Mouse (Mus musculus) forebrain, embryonic 15.5 days (tissue): Measurements from ENCODE around the gene Gm21860. TPM values are rescaled to one million over a fixed set of nuclear protein-coding genes. Genes with fewer than 3 reads are reported as not detected.
A peak's percentile ranks its signal among the peaks of the same experiment; 100 is the strongest.
"Not testable (repeated sequence)": the region's sequence is repeated elsewhere in the genome, so short reads cannot be mapped to it uniquely, and the experiment has no call there.

ENCODE experiments used
- ATAC-seq: fragments of 200-750 bp; cut with Nextera tagmentation; replicated peaks from 2 replicates; pipeline ENCODE4 v1.8.0; 2017; ENCODE audit warnings: mild to moderate bottlenecking, moderate TSS enrichment, moderate library complexity
- H3K27ac ChIP-seq: fragments of 300-500 bp; sonication (generic); replicated peaks from 2 replicates; pipeline ENCODE4 v1.5.1; 2015; ENCODE audit warnings: mild to moderate bottlenecking, inconsistent platforms
- H3K27me3 ChIP-seq: fragments of 300-500 bp; sonication (generic); 2 replicates; pipeline ENCODE4 v1.6.1; 2015; ENCODE audit warnings: inconsistent platforms
- H3K36me3 ChIP-seq: fragments of 300-500 bp; sonication (generic); 2 replicates; pipeline ENCODE4 v1.6.1; 2015; ENCODE audit warnings: mild to moderate bottlenecking, inconsistent platforms
- H3K4me1 ChIP-seq: fragments of 300-500 bp; sonication (generic); 2 replicates; pipeline ENCODE4 v1.6.1; 2015; ENCODE audit warnings: inconsistent platforms
- H3K4me2 ChIP-seq: fragments of 300-500 bp; sonication (generic); replicated peaks from 2 replicates; pipeline ENCODE4 v1.6.1; 2015; ENCODE audit warnings: mild to moderate bottlenecking, inconsistent platforms
- H3K4me3 ChIP-seq: fragments of 300-500 bp; sonication (generic); 2 replicates; pipeline ENCODE4 v1.5.1; 2015; ENCODE audit warnings: mild to moderate bottlenecking, inconsistent platforms
- H3K9ac ChIP-seq: fragments of 300-500 bp; sonication (generic); replicated peaks from 2 replicates; pipeline ENCODE4 v1.6.1; 2015; ENCODE audit warnings: mild to moderate bottlenecking, inconsistent platforms
- H3K9me3 ChIP-seq: fragments of 300-500 bp; sonication (generic); 2 replicates; pipeline ENCODE4 v1.6.1; 2016; ENCODE audit warnings: inconsistent platforms
- WGBS: fragments of 180-500 bp; shearing (Covaris S2); methylation state at CpG from one replicate; pipeline ENCODE4 v1.1.7; 2015; ENCODE audit warnings: mixed read lengths; 5-methylcytosine and 5-hydroxymethylcytosine counted together
- polyA plus RNA-seq: library from polyadenylated mRNA; unstranded; fragments of >200 nt; fragmentation: Nextera tagmentation; extraction: Ambion mirVana; gene quantifications from 2 replicates; pipeline ENCODE4 v1.2.1, GENCODE M21; 2015

Gm21860 gene
- polyA plus RNA-seq, 1 experiment from 2014 or later, result not detected

- WGBS, result 71% methylated on average over 28 of the region's 28 CpGs
- not testable (repeated sequence) for H3K27me3 ChIP-seq, H3K4me1 ChIP-seq, H3K4me2 ChIP-seq, H3K9ac ChIP-seq, H3K4me3 ChIP-seq, H3K27ac ChIP-seq
- Histone ChIP-seq H3K36me3 (peaks cover 32% of the 10 kb centered on the region), H3K9me3 (peaks cover 33% of the 10 kb centered on the region)
- ATAC-seq, result peak; percentile 12; the same call in 1 of the 2 replicates
These were observed 15.6 kb downstream of the Gm21860 start for GRCm38 (mm10) chrY:90738841-90739530.

- H3K4me1 ChIP-seq, result no peaks in the 10 kb centered on the region
- no peak overlapping the region for H3K9ac ChIP-seq
- H3K27me3 ChIP-seq, result no peaks in the 10 kb centered on the region
- peaks cover 32% of the 10 kb centered on the region for H3K36me3 ChIP-seq
- H3K27ac ChIP-seq, result no peak overlapping the region
- H3K4me2 ChIP-seq, result no peak overlapping the region
- ATAC-seq, result no peak
- H3K4me3 ChIP-seq, result no peak overlapping the region
- WGBS, result 77% methylated on average over 1 of the region's 1 CpGs
- H3K9me3 ChIP-seq, result peaks cover 33% of the 10 kb centered on the region
These were observed 16.3 kb downstream of the Gm21860 start for GRCm38 (mm10) chrY:90738431-90738680.

GRCm38 (mm10) chrY:90737606-90738430 is 16.8 kb downstream of the Gm21860 start:
- WGBS, result 67% methylated on average over 4 of the region's 7 CpGs
- no peak for ATAC-seq
- H3K9ac ChIP-seq, result no peak overlapping the region

GRCm38 (mm10) chrY:90736217-90737000 is 18.2 kb downstream of the Gm21860 start:
- H3K4me2 ChIP-seq, result not testable (repeated sequence)

More at GRCm38 (mm10) chrY:90737606-90738430, 16.8 kb downstream of the Gm21860 start:
- Histone ChIP-seq H3K9me3 (peaks cover 33% of the 10 kb centered on the region), H3K4me3 (no peak overlapping the region), H3K4me1 (no peaks in the 10 kb centered on the region), H3K27ac (no peak overlapping the region), H3K4me2 (no peak overlapping the region), H3K36me3 (peaks cover 32% of the 10 kb centered on the region), H3K27me3 (no peaks in the 10 kb centered on the region)

GRCm38 (mm10) chrY:90735181-90735895 is 19.3 kb downstream of the Gm21860 start:
- WGBS, result 74% methylated on average over 4 of the region's 5 CpGs
- not testable (repeated sequence) for H3K27ac ChIP-seq, H3K4me1 ChIP-seq, H3K9ac ChIP-seq, H3K27me3 ChIP-seq, H3K4me3 ChIP-seq, H3K4me2 ChIP-seq, ATAC-seq
- H3K9me3 ChIP-seq, result peaks cover 16% of the 10 kb centered on the region
- peaks cover 18% of the 10 kb centered on the region for H3K36me3 ChIP-seq

More at GRCm38 (mm10) chrY:90736217-90737000, 18.2 kb downstream of the Gm21860 start:
- 81% methylated on average over 6 of the region's 9 CpGs for WGBS
- not testable (repeated sequence) for H3K4me3 ChIP-seq, H3K9ac ChIP-seq, H3K27ac ChIP-seq, H3K27me3 ChIP-seq, ATAC-seq, H3K4me1 ChIP-seq
- Histone ChIP-seq H3K36me3 (peaks cover 23% of the 10 kb centered on the region), H3K9me3 (peaks cover 21% of the 10 kb centered on the region)

- not testable (repeated sequence) for H3K9me3 ChIP-seq, H3K36me3 ChIP-seq, H3K4me3 ChIP-seq, H3K4me1 ChIP-seq, H3K27me3 ChIP-seq, H3K4me2 ChIP-seq, ATAC-seq, H3K9ac ChIP-seq, H3K27ac ChIP-seq
- 56% methylated on average over 8 of the region's 8 CpGs for WGBS
These were observed 20.3 kb downstream of the Gm21860 start for GRCm38 (mm10) chrY:90734334-90734696.

GRCm38 (mm10) chrY:90733656-90734333 is 20.8 kb downstream of the Gm21860 start:
- not testable (repeated sequence) for H3K9me3 ChIP-seq, H3K4me2 ChIP-seq, H3K27ac ChIP-seq, H3K4me1 ChIP-seq, H3K27me3 ChIP-seq, H3K36me3 ChIP-seq, ATAC-seq, H3K9ac ChIP-seq, H3K4me3 ChIP-seq
- 79% methylated on average over 9 of the region's 9 CpGs for WGBS

- H3K4me1 ChIP-seq, H3K27ac ChIP-seq, H3K9me3 ChIP-seq, H3K4me2 ChIP-seq, H3K4me3 ChIP-seq, H3K36me3 ChIP-seq, H3K27me3 ChIP-seq, H3K9ac ChIP-seq: not testable (repeated sequence)
- WGBS, result 58% methylated on average over 10 of the region's 10 CpGs
- ATAC-seq, result peak; percentile 43; the same call in 1 of the 2 replicates
These were observed 22.5 kb downstream of the Gm21860 start for GRCm38 (mm10) chrY:90732101-90732542.

- H3K4me2 ChIP-seq, H3K4me1 ChIP-seq, ATAC-seq, H3K9ac ChIP-seq, H3K9me3 ChIP-seq, H3K36me3 ChIP-seq, H3K4me3 ChIP-seq, H3K27ac ChIP-seq, H3K27me3 ChIP-seq: not testable (repeated sequence)
- WGBS, result 46% methylated on average over 1 of the region's 1 CpGs
These were observed 23.0 kb downstream of the Gm21860 start for GRCm38 (mm10) chrY:90731593-90731955.

- H3K36me3 ChIP-seq, H3K9ac ChIP-seq, H3K27me3 ChIP-seq, H3K9me3 ChIP-seq, H3K4me2 ChIP-seq, H3K27ac ChIP-seq, H3K4me1 ChIP-seq, H3K4me3 ChIP-seq: not testable (repeated sequence)
- ATAC-seq, result peak; percentile 89; the same call in 1 of the 2 replicates
- 64% methylated on average over 20 of the region's 20 CpGs for WGBS
These were observed 23.6 kb downstream of the Gm21860 start for GRCm38 (mm10) chrY:90730908-90731592.

- WGBS, result 58% methylated on average over 12 of the region's 12 CpGs
- not testable (repeated sequence) for H3K4me1 ChIP-seq, H3K27me3 ChIP-seq, H3K9ac ChIP-seq, ATAC-seq, H3K9me3 ChIP-seq, H3K36me3 ChIP-seq, H3K4me3 ChIP-seq, H3K27ac ChIP-seq, H3K4me2 ChIP-seq
These were observed 24.8 kb downstream of the Gm21860 start for GRCm38 (mm10) chrY:90729816-90730303.
